Mouse (Mus musculus) stomach, postnatal 0 days (tissue): ENCODE measurements around the gene Lix1l. TPM values are rescaled to one million over a fixed set of nuclear protein-coding genes. Genes with fewer than 3 reads are reported as not detected.

Source experiments
- ATAC-seq: fragments of 200-750 bp; cut with Nextera tagmentation; 2 replicates; pipeline ENCODE4 v1.8.0; 2017; ENCODE audit not compliant: low FRiP score, low TSS enrichment
- DNase-seq: peaks from one replicate; pipeline ENCODE4 v3.0.0-alpha.2; 2016; ENCODE audit warnings: low spot score
- H3K27ac ChIP-seq: fragments of 300-500 bp; sonication (generic); replicated peaks from 2 replicates; pipeline ENCODE4 v1.5.1; 2014; ENCODE audit warnings: mild to moderate bottlenecking, control low read depth
- H3K27me3 ChIP-seq: fragments of 300-500 bp; sonication (generic); 2 replicates; pipeline ENCODE4 v1.6.1; 2014; ENCODE audit warnings: low read length; ENCODE audit not compliant: control insufficient read depth, insufficient read depth
- H3K36me3 ChIP-seq: fragments of 300-500 bp; sonication (generic); 2 replicates; pipeline ENCODE4 v1.6.1; 2014; ENCODE audit warnings: low read length, mixed read lengths; ENCODE audit not compliant: control insufficient read depth, insufficient read depth
- H3K4me1 ChIP-seq: fragments of 300-500 bp; sonication (generic); replicated peaks from 2 replicates; pipeline ENCODE4 v1.6.1; 2014; ENCODE audit warnings: antibody characterized with exemption; ENCODE audit not compliant: control insufficient read depth, insufficient read depth
- H3K4me2 ChIP-seq: fragments of 300-500 bp; sonication (generic); replicated peaks from 2 replicates; pipeline ENCODE4 v1.6.1; 2014; ENCODE audit warnings: low read depth, mild to moderate bottlenecking, control low read depth, moderate library complexity
- H3K4me3 ChIP-seq: fragments of 300-500 bp; sonication (generic); 2 replicates; pipeline ENCODE4 v1.5.1; 2014; ENCODE audit warnings: low read depth, low read length, control low read depth
- H3K9ac ChIP-seq: fragments of 300-500 bp; sonication (generic); 2 replicates; pipeline ENCODE4 v1.6.1; 2014; ENCODE audit warnings: mild to moderate bottlenecking, low read length, control low read depth, mixed read lengths
- H3K9me3 ChIP-seq: fragments of 300-500 bp; sonication (generic); 2 replicates; pipeline ENCODE4 v1.6.1; 2016; ENCODE audit warnings: low read length; ENCODE audit not compliant: control insufficient read depth
- CTCF ChIP-seq: IDR thresholded peaks from 2 replicates; pipeline ENCODE4 v1.5.1; 2016; ENCODE audit warnings: antibody characterized with exemption, low read depth, mild to moderate bottlenecking, moderate library complexity
- EP300 ChIP-seq: optimal IDR thresholded peaks from 2 replicates; pipeline ENCODE3; 2016; ENCODE audit warnings: antibody characterized with exemption
- WGBS: fragments of 180-500 bp; shearing (Covaris S2); extraction: QIAGEN DNeasy Blood & Tissue Kit; methylation state at CpG from one replicate; pipeline ENCODE4 v1.1.7; 2014; 5-methylcytosine and 5-hydroxymethylcytosine counted together
- polyA plus RNA-seq: library from polyadenylated mRNA; unstranded; fragments of >200 nt; fragmentation: Nextera tagmentation; extraction: Ambion mirVana; gene quantifications from 2 replicates; pipeline ENCODE4 v1.2.1, GENCODE M21; 2015

Lix1l gene
- polyA plus RNA-seq, 1 experiment from 2014 or later = 3.8 TPM

GRCm38 (mm10) chr3:96606618-96607017 lies 5.7 kb downstream of the Lix1l start:
- Histone ChIP-seq H3K4me3 (no peak overlapping the region), H3K4me2 (no peak overlapping the region), H3K27me3 (no peaks in the 10 kb centered on the region), H3K9me3 (no peaks in the 10 kb centered on the region), H3K27ac (no peak overlapping the region), H3K9ac (no peak overlapping the region), H3K4me1 (no peaks in the 10 kb centered on the region), H3K36me3 (no peaks in the 10 kb centered on the region)
- TF ChIP-seq CTCF (no peak), EP300 (no peak)
- DNase-seq = no peak
- no peak for ATAC-seq
- WGBS = 88% methylated on average over 4 of the region's 4 CpGs

GRCm38 (mm10) chr3:96617941-96618340 lies 17.0 kb downstream of the Lix1l start:
- WGBS = 87% methylated on average over 3 of the region's 3 CpGs
- no peaks in the 10 kb centered on the region for H3K36me3 ChIP-seq
- no peak for TF ChIP-seq EP300
- no peak for TF ChIP-seq CTCF
- no peak overlapping the region for H3K27ac ChIP-seq
- no peaks in the 10 kb centered on the region for H3K27me3 ChIP-seq
- no peak overlapping the region for H3K4me3 ChIP-seq
- H3K9me3 ChIP-seq = no peaks in the 10 kb centered on the region
- no peak overlapping the region for H3K4me2 ChIP-seq
- no peak overlapping the region for H3K9ac ChIP-seq
- ATAC-seq (no peak), DNase-seq (no peak)
- no peaks in the 10 kb centered on the region for H3K4me1 ChIP-seq

GRCm38 (mm10) chr3:96623201-96623600 lies 22.3 kb downstream of the Lix1l start:
- no peak overlapping the region for H3K27ac ChIP-seq
- TF ChIP-seq CTCF (no peak), EP300 (no peak)
- peaks cover 3% of the 10 kb centered on the region; the same call in 1 of the 2 replicates for H3K36me3 ChIP-seq
- no peak for DNase-seq
- 92% methylated on average over 4 of the region's 4 CpGs for WGBS
- no peaks in the 10 kb centered on the region for H3K9me3 ChIP-seq
- H3K4me1 ChIP-seq = no peaks in the 10 kb centered on the region
- ATAC-seq = no peak
- no peak overlapping the region for H3K9ac ChIP-seq
- no peak overlapping the region for H3K4me3 ChIP-seq
- no peak overlapping the region for H3K4me2 ChIP-seq
- H3K27me3 ChIP-seq = no peaks in the 10 kb centered on the region

- DNase-seq = peak; percentile 95
- Histone ChIP-seq H3K27ac (peak within 1 kb of the TSS; percentile 85), H3K9ac (peak within 1 kb of the TSS; percentile 77), H3K9me3 (no peaks in the 10 kb centered on the region), H3K4me1 (peaks cover 5% of the 10 kb centered on the region), H3K27me3 (no peaks in the 10 kb centered on the region), H3K4me2 (peak within 1 kb of the TSS; percentile 80), H3K36me3 (peaks cover 3% of the 10 kb centered on the region; the same call in 1 of the 2 replicates), H3K4me3 (peak within 1 kb of the TSS; percentile 68)
- peak; percentile 94 for ATAC-seq
- under 1% methylated on average over 48 of the region's 48 CpGs for WGBS
- TF ChIP-seq CTCF (no peak), EP300 (no peak)
These were observed 29.0 kb downstream of the Lix1l start, which contains the start of gene Rbm8a for GRCm38 (mm10) chr3:96629729-96630600. Rbm8a (plus strand) TSS chr3:96629933.

GRCm38 (mm10) chr3:96632058-96632457 lies 31.1 kb downstream of the Lix1l start:
- Histone ChIP-seq H3K4me3 (no peak overlapping the region), H3K4me2 (no peak overlapping the region), H3K27ac (no peak overlapping the region), H3K4me1 (peaks cover 8% of the 10 kb centered on the region), H3K36me3 (peaks cover 3% of the 10 kb centered on the region; the same call in 1 of the 2 replicates), H3K27me3 (no peaks in the 10 kb centered on the region), H3K9me3 (no peaks in the 10 kb centered on the region), H3K9ac (no peak overlapping the region)
- DNase-seq = no peak
- no peak for ATAC-seq
- no peak for TF ChIP-seq EP300
- no peak for TF ChIP-seq CTCF

- ATAC-seq (no peak), DNase-seq (no peak)
- Histone ChIP-seq H3K4me1 (peaks cover 8% of the 10 kb centered on the region), H3K27ac (no peak overlapping the region), H3K4me2 (no peak overlapping the region), H3K4me3 (no peak overlapping the region), H3K27me3 (no peaks in the 10 kb centered on the region), H3K9ac (no peak overlapping the region), H3K36me3 (peaks cover 7% of the 10 kb centered on the region), H3K9me3 (no peaks in the 10 kb centered on the region)
- 48% methylated on average over 1 of the region's 1 CpGs for WGBS
- TF ChIP-seq EP300 = no peak
- TF ChIP-seq CTCF = no peak
These were observed 33.1 kb downstream of the Lix1l start for GRCm38 (mm10) chr3:96634015-96634414.
